ENCODE assay signal across 16 mouse cellular contexts in the genomic region with DNA sequence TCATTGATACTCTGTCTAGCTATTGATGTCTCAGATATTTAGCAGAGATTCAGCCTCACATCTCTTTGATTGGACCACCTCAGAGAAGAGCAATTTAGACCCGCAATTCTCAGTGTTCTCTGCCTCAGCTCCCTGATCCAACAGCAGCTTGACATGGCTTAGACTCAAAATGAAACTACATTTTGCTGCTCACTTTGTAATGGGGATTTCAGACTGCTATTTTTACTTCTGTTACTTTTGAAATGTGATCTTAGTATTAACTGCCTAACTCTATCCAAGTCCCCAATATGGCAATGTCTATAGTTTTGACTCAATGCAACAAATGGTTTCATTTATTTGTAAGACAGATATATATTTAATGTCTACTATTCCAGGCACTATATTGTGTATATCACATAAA.
"Had no signal": no experiment of that assay in that cellular context is flagged by ENCODE, and none has a peak within 500 bp of the region (broad histone marks: within the 10 kb centered on the region; RNA-seq: fewer than 3 reads in every experiment).

No protein-coding gene starts in this region.

- H3K4me2 ChIP-seq: neural tube, embryonic 12.5 days; neural tube, embryonic 13.5 days; neural tube, embryonic 15.5 days; stomach, embryonic 15.5 days had no signal

- H3K4me3 ChIP-seq: neural tube, embryonic 12.5 days; neural tube, embryonic 13.5 days; neural tube, embryonic 15.5 days; stomach, embryonic 15.5 days had no signal

- H3K36me3 ChIP-seq: neural tube, embryonic 12.5 days; neural tube, embryonic 13.5 days; neural tube, embryonic 15.5 days; stomach, embryonic 15.5 days had no signal

- H3K9ac ChIP-seq: neural tube, embryonic 12.5 days; neural tube, embryonic 13.5 days; neural tube, embryonic 15.5 days; stomach, embryonic 15.5 days had no signal

- H3K27ac ChIP-seq: neural tube, embryonic 12.5 days; neural tube, embryonic 13.5 days; neural tube, embryonic 15.5 days; stomach, embryonic 15.5 days; stomach, postnatal 0 days had no signal

- H3K4me1 ChIP-seq: neural tube, embryonic 12.5 days; neural tube, embryonic 13.5 days; neural tube, embryonic 15.5 days; stomach, embryonic 15.5 days had no signal

- H3K9me3 ChIP-seq: neural tube, embryonic 12.5 days; neural tube, embryonic 13.5 days; neural tube, embryonic 15.5 days; stomach, embryonic 15.5 days had no signal

- H3K27me3 ChIP-seq: neural tube, embryonic 12.5 days; neural tube, embryonic 13.5 days; neural tube, embryonic 15.5 days; stomach, embryonic 15.5 days had no signal

- DNase-seq: retina, postnatal 1 day; right cerebral cortex, adult 18-20 months; right cerebral cortex, postnatal 14 days; right cerebral cortex, postnatal 25 days; right cerebral cortex, postnatal 4 days; spleen, adult 18-20 months; thymus, adult 18-20 months; thymus, postnatal 14 days; thymus, postnatal 25 days; thymus, postnatal 36 days; thymus, postnatal 4 days had no signal
